Mouse (Mus musculus) small intestine, adult 2 months (tissue): ENCODE results near the gene Atmin.

Experiments
- CTCF ChIP-seq: fragments of 200-500 bp; IDR thresholded peaks from 2 replicates; pipeline ENCODE4 v1.5.1; 2012; ENCODE audit warnings: low read depth, mild to moderate bottlenecking, control low read depth, inconsistent platforms, low read length, moderate library complexity, mixed read lengths; ENCODE audit not compliant: insufficient replicate concordance, insufficient read length; ENCODE audit errors: extremely low read depth
- POLR2A ChIP-seq: fragments of 200-500 bp; IDR thresholded peaks from 2 replicates; pipeline ENCODE4 v1.6.1; 2012; ENCODE audit warnings: low read depth, mild to moderate bottlenecking, control low read depth, inconsistent platforms, low read length, moderate library complexity

GRCm38 (mm10) chr8:116934976-116935375, 8.2 kb upstream of the Atmin start:
- TF ChIP-seq CTCF (no peak), POLR2A (no peak)
